Mouse (Mus musculus): ENCODE measurements around the gene Topbp1.
A peak's percentile ranks its signal among the peaks of the same experiment; 100 is the strongest.
"Not testable (repeated sequence)": the region's sequence is repeated elsewhere in the genome, so short reads cannot be mapped to it uniquely, and the experiment has no call there.

Topbp1 gene

DNA sequence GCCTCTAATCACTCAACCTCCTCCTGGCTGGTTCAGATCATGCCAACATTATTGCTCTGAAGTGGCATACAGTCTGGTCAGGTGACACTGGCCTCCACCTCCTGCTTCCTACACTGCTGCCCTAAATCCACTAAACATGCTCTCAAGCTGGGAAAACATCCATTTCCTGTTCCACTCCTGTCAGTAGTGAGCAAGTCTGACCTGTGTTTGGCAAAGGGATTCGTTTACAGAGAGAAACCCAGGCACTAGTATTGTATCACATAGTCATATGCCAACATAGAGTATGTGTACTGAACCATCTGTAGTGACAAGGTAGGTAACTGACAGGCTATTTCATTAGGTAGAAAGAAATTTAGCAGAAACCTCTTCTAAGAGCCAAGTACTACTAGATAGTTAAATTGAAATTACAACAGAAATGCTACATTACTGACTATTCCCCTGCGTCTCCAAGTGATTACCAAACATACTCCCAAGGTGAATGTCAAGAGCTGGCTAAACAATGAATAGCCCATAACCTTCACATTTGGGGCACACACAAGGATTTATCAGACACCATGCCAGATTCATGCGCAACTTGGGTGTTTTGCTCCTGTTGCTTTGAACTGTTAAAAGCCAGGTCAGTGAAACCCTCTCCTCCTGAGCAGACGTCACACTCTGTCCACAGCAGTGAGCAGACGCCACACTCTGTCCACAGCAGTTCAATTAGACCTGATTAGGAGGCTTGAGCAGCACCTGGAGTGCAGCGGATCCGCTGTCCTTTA, 48.7 kb downstream of the Topbp1 start:
- not testable (repeated sequence) for DNase-seq (ENCODE audit: low spot score in 2 of 2)

DNA sequence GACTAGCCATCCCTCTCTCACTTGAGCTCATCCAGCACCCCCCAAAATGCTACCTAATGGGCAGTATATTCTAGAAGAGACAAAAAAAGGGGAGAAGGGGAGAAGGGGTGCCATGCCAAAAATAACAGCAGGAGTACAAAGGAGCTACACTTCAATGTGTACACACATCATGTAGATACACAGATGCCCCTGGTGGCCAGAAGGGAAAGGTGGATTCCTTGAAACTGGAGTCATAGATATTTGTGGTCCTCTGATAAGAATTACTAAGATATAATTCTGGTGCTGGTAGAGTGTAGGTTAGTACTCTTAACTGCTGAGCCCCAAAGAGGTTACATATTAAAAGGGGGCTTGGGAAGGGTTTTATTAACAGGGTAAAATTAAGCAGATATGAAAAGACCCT, 52.9 kb downstream of the Topbp1 start:
- no peak for DNase-seq (ENCODE audit: low spot score in 2 of 2)

DNA sequence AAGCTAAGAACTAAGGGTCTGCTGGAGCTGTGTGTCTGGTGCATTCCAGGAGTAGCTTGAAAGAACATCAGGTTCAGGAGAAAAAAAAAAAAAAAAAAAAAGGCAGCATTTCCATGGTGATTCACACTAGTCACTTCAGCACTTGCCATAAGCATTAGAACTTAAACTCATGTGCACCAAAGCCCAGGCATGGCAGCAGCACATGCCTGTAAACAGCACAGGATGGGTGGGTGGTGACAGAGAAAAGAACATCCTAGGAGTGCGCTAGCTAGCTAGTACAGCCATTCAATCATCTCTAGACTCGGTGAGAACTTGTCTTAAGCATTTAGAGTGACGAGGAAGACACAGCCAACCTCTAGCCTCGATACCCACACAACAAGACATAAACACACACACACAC, 53.5 kb downstream of the Topbp1 start:
- DNase-seq (ENCODE audit: low spot score in 2 of 2) = no peak

DNA sequence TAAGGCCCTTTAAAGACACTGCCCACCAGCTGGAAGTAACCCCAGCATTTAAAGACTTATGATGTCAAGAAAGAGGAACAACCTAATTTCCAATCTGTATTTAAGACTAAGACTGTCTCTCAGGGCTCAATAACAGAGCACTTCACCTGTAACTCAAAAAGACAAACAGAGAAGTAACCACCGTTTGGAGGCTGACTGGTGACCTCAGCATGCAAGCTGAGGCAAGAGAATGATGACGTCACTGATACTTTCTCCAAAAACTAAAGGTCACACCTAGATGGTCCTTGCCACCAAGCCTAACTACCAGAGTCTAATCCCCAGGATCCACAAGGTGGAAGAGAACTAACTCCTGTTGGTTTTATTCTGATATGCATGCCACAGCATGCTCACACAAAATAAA, 55.6 kb downstream of the Topbp1 start:
- no peak for DNase-seq (ENCODE audit: low spot score in 2 of 2)

DNA sequence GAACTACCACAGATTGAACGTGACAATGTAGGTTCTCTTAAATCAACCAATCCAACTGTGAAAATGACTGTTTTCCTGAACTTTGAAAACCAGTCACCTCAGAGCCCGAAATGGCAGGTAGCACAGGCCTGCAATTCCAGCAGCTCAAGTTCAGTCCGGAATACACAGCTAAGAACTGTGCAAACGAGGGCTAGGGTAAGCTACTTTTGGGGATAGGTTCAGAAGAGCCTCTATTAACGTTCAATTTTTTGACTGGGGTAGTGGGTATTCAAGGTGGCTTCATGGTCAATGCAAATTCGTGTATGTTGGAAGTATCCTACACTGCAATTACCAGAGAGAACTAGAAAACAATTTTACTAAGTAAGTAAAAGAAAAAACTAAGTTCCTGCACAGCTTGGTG, 58.1 kb downstream of the Topbp1 start:
- DNase-seq (ENCODE audit: low spot score in 2 of 2) = no peak

DNA sequence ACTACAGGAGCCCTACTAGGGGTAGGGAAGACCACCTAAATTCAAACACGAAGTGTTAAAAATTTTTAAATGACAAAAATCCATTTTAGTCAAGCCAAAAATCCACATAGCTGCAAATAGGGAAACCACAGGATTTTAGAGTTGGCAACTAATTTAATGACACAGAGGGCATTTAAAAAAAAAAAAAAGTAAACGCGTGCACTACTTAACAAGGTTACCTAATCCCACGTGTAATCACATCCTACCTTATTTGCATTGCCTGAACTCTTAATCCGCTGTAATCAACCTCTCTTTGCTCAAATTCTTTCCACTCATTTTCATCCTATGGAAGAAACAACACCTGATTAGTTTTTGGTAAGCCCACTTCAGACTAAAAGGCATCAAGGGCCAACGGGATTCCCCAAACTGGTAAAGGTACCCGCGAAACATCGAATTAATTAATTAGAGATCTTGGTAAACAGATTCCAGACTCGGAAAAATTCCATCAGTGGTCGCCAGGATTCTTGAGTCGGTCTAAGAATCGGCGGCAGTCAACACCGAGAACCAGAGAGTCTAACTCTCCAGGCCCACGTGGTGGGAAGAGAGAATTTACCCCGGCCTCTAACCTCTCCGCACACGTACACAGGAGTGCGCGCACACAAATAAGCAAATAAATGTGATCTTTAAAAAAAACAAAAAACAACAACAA, 58.9 kb downstream of the Topbp1 start:
- DNase-seq (ENCODE audit: low spot score in 2 of 2) = no peak

DNA sequence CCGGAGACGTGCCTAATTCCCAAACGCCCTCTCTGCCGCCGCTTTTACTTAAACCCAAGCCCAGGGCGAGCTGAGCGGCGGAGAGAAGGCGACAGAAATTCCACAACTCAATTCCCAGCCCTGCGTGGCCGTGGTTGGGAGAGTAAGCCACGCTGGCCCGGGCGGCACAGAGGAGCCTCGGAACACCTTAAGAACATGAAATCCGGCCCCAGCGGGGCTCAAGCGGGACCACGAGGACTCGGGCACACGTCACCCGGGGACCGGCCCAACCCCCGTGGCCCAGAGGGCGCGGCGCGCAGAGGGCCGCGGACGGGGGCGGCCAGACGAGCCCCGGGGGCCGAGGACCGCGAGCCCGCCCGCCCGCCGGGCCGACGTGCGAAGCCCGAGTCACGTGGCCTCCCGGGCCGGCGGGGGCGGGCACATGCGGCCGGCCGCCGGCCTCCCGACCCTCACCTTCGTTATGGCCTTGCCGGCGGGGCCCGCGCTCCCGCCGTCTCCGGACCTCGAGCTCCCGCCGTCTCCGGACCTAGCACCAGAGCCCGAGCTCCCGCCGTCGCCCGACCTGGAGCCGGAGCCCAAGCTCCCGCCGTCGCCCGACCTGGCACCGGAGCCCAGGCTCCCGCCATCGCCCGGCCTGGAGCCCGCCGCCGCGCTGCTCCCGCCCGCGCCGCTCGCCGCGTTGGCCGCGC, 59.7 kb downstream of the Topbp1 start:
- peak; percentile 65 for DNase-seq (ENCODE audit: low spot score in 2 of 2)

DNA sequence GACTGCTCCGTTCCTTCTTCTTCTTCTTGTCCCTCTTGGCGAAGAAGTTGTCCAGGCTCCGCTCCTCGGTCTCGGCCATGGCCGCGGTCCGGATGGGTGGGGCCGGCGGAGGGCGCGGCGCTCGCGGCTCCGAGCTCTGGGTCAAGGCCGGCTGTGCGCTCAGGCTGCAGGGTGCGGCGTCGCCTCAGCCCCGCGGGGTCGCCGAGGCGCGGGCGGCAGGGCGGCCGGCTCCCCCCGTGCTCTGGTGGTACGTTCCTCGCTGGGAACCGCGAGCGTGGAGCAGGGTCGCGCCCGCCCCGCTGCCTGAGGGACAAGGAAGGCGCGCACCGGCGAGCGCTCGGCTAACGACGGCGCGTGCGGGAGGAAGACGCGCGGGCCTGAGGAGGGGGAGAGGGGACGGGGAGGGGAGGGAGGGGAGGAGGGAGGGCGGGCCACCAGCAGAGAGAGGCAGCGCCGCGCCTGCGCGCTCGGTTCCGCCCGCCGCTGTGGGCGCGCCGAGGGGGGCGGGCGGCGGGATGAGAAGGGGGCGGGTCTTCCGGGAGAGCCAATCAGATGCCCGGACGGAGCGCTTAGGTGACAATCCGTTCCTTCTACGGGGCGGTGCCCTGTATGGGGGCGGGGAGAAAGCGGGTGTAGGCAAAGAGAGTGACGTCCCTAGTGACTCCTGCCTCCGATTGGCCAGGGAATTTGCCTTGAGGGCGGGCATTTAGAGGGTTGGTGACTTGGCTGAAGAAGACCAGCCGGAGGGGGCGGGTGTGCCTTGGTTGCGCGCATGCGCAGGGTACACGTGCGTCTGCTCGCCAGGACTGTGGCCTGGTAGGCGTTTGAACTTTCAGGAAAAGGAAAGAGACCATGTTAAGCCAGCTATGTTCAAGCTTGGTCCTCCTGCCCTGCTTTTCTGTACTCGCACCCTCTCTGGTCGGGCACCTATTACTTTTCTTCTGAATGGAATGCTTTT, 60.6 kb downstream of the Topbp1 start, which contains the start of gene Cdv3:
Gene Cdv3 (minus strand): TSS at position 551 of the 958 bp plus-strand sequence.
- DNase-seq (ENCODE audit: low spot score in 2 of 2) = peak; percentile 99

DNA sequence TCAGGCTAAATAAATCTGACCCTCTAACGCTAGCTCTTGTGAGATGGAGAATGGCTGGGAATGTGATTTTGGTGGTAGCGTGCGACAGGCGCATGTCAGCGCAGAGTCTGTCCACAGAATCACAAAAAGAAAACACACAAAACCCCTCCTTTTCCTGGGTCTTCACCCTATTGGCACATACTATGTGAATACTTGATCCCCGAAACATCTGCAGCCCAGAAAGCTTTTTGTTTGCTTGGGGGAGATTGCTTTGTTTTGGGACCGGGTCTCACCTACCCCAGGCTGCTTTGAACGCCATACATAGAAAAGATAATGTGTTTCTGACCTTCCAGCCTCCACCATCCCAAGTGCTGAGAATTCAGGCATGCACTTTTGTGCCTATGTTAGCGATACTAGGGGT, 61.3 kb downstream of the Topbp1 start:
- DNase-seq (ENCODE audit: low spot score in 2 of 2) = no peak

DNA sequence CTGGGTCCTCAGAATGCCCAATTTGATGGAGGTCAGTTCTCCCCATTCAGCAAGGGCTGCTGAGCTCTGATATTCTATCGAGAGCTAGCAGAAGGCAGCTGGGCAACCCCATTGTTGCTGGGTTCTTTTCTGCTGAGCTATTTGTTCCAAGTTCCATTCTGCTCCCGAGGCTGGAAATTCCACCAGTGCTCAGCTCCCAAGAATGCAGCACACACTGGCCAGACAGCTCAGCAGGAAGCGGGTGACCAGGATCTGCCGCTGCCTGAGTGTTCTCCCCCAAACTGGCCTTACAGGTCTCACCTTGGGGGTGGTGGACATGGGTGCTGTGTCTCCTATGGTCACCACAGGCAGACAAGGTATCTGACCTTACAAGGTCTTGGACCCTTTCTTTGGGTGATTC, 64.9 kb downstream of the Topbp1 start:
- DNase-seq (ENCODE audit: low spot score in 2 of 2) = no peak

DNA sequence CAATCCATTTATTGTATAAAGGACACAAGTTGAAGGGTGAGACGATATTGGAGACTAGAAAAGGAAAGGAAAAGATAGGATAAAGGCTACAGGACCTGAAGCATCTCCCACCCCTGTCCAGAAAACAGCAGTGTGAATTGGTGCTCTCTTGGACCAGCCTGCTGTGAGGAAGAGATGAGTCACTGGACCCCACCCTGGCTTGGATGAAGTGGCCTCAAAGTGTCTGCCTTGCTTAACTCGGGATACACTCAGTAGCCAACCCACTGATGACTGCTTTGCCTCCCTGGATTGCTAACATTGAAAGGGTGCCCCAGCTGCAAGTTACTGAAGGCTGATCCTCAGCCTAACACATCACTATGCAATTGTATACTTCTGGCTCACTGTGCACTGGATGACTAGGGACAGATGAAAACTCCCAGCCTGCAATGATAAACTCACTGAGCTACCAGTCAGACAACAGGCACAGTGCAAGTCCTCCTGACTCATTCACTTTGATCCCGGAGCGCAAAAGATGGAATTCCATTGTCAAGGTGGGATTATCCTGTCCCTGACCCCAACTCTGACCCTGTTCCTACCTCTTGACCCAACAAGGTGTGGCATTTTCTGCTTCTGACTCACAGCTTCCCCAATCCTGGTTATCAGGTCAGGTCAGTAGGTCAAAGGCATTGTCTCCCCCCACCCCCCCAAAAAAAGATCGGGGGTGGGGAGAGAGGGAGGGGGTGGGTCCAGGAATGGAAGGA, 67.4 kb downstream of the Topbp1 start:
- DNase-seq (ENCODE audit: low spot score in 2 of 2) = peak; percentile 10 to 22

DNA sequence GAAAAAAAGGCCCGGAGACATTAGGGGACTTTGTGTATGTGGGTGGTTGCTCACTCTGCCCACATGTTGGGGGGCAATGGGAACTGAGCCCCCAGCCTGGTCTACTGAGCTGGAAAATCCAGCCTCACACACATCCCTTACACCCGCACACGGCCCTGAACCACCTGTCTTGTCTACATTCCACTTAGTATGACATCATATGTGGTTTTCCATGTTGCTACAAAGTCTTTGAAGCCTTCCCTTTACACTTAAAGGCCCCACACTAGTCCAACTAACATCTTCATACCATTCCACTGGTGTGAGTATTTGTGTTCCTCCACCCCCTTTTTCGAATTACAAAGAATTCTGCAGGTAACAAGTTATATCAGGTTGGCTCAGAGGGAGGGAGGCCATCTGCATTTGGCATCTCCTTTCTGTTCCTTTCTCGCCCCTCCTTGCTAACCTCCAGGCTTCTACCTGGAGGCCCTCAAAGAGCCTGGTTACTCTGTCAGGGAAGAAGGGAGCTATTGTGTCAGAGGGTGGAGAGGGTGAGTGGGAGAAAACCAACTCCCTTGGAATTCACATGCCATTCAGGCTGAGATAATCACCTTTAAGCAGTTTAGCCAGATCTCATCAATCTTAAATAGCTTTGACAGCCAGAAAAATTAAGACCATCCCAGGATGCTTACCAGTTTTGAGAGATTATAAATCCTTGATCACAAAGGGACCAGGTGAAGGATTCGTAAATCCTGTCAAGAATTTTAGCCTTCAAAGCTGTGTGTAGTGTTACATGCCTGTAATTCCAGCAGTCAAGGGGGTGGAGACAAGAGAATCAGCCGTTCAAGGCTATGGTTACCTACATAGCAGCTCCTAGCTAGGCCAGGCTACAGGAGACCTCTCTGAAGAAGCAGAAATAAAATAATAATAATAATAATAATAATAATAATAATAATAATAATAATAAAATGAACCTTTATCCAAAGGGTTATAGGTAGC, 71.6 kb downstream of the Topbp1 start:
- no peak for DNase-seq (ENCODE audit: low spot score in 2 of 2)

DNA sequence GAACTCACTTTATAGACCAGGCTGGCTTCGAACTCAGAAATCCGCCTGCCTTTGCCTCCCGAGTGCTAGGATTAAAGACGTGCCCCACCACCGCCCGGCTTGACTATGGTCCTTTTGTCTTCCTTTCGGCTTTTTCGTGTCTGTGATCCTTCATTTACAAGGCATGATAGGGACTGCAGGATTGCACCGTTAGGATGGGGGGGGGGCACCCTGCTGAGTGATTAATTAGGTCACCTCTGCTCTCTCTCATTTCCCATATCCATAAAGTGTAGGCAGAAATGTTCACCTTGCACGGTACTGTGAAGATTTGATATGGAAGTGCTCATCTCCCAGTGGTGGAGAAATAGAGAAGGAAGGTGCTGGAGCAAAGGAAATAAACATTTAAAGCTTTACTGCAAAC, 73.7 kb downstream of the Topbp1 start:
- DNase-seq (ENCODE audit: low spot score in 2 of 2) = no peak

DNA sequence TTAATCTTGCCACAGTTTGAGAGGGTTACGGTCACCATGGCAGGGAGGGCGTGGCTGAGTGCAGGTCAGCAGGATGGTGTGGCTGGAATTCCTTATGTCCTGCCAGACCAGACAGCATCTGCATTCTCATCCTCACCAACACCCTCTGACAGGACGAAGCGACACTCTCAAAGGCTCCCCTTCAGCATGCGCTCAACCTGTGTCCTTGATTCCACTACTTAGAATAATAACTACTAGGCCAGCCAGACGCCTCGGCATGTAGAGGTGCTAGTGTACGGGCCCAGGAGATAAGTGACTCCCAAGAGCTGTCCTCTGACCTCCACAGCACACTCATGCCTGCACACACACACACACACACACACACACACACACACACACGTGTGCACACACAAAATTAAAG, 74.2 kb downstream of the Topbp1 start:
- no peak for DNase-seq (ENCODE audit: low spot score in 2 of 2)

DNA sequence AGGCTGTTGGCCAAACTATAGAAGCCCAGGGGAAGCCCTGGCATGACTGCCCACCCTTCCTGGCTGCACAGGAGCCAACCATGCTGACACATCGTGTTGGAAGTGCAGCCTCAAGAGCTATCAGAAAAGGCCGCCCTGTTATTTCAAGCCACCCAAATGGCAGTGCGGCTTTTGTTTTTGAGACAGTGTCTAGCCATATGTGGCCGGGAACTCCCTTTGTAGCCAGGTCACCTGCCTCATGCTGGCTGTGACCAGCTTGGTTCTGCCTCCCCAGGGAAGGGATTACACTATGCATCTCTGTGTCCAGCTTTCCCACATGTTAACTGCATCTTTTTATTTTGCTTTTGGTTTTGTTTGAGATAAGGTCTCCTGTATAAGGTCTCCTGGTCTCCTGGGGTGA, 75.6 kb downstream of the Topbp1 start:
- DNase-seq (ENCODE audit: low spot score in 2 of 2) = no peak

DNA sequence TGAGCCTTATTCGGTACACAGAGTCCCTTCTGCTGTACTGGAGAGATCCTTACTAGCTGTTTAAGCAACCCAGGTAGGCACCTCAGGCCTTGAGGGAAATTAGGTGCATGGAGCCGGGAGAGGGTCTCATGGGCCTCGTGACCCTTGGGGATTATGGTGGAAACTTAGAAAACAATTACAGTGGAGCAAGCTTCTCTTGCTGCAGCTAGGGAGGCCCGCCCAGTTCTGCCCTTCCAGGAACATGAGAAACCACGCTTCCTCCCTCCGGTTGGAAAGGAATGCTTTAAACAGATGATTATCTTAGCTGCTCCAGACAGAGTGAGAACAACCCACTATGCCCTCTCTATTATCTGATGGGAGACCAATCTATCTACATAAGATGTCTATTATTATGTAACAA, 78.0 kb downstream of the Topbp1 start:
- DNase-seq (ENCODE audit: low spot score in 2 of 2) = no peak

DNA sequence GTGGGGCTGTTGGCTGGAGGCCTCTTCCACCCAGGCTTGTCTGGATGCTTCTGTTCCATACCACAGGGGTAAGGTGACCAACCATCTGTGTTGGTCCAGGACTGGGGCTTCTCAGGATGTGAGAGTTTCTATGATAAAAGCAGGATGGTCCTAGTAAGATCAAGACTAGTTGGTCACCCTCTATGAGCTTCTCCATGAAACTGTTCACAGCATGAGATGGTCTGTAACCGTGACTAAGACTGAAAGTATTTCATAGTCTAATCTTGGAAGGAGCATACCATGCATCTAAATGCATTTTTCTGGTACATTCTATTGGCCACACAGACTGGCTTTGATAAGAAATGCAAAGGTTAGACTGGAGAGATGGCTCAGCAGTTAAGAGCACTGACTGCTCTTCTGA, 78.6 kb downstream of the Topbp1 start:
- DNase-seq (ENCODE audit: low spot score in 2 of 2) = no peak

DNA sequence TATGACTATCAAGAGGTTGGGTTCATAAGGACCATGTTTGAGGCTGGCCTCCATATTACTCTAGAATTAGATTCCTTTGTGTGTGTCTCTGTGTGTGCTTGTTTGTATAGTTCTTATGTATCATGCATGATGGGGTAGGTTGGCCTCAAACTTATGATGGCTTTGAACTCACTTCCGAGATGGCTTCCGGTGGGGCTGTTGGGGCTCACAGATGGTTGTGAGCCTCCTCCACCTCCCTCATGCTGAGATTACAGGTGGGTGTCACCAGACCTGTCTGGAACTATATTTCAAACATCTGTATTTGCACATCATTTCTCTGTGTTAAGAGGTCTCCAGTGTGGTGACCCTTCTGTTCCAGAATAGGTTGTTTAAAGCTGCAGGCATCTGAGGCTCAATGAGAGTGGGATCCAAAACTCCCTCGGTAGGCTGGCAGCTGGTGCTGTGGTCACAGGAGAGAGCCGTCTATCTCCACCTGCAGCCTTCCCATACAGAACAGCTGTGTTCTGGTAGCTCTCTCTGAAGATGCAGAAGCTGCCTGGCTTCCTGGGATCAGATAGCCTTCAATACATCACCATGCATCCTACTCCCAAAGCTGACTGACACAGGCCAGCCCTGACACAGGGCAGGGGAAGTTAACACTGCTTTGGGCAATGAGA, 79.3 kb downstream of the Topbp1 start:
- no peak for DNase-seq (ENCODE audit: low spot score in 2 of 2)

DNA sequence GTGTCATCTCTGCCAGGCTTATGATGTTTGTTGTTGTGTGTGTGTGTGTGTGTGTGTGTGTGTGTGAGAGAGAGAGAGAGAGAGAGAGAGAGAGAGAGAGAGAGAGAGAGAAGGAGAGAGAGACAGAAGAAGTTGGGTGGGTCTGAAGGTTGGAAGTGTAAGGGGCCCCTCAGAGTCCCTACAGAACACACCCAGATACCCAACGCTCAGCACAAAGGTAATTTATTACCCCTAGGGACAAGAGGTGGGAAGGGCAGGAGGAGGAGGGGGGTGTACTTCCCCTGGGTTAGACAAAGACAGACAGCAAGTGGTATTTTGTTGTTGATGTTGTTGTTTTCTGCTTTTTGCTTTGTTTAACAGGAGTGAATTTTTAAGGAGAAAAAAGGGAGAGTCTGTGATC, 80.6 kb downstream of the Topbp1 start:
- DNase-seq (ENCODE audit: low spot score in 2 of 2) = no peak

All from urinary bladder, postnatal 36 days (tissue).